Mouse (Mus musculus): Measurements from ENCODE around the gene Lamb3. TPM values are rescaled to one million over a fixed set of nuclear protein-coding genes. Genes with fewer than 3 reads are reported as not detected.

The Lamb3 gene
- polyA plus RNA-seq, 1 experiment from 2014 or later = 43.9 TPM

GRCm38 (mm10) chr1:193306832-193307231 lies 99.3 kb downstream of the Lamb3 start:
- H3K9me3 ChIP-seq = no peaks in the 10 kb centered on the region
- peaks cover 7% of the 10 kb centered on the region; the same call in 1 of the 2 replicates for H3K4me1 ChIP-seq

GRCm38 (mm10) chr1:193309785-193310518 lies 102.5 kb downstream of the Lamb3 start:
- Histone ChIP-seq H3K27ac (peak overlapping the region; percentile 37; the same call in 1 of the 2 replicates), H3K4me3 (no peak overlapping the region), H3K9me3 (no peaks in the 10 kb centered on the region), H3K9ac (no peak overlapping the region), H3K4me2 (no peak overlapping the region), H3K27me3 (no peaks in the 10 kb centered on the region), H3K4me1 (peaks cover 10% of the 10 kb centered on the region; the same call in 1 of the 2 replicates), H3K36me3 (no peaks in the 10 kb centered on the region)
- peak; percentile 49; the same call in 1 of the 2 replicates for ATAC-seq (ENCODE audit: borderline replicate concordance, extremely low read depth, low FRiP score, low TSS enrichment)
- 27% methylated on average over 1 of the region's 1 CpGs for WGBS

More at GRCm38 (mm10) chr1:193306832-193307231, 99.3 kb downstream of the Lamb3 start:
- 88% methylated on average over 2 of the region's 2 CpGs for WGBS
- no peak overlapping the region for H3K4me3 ChIP-seq
- no peaks in the 10 kb centered on the region for H3K27me3 ChIP-seq
- H3K36me3 ChIP-seq = no peaks in the 10 kb centered on the region
- ATAC-seq (ENCODE audit: borderline replicate concordance, extremely low read depth, low FRiP score, low TSS enrichment) = no peak
- H3K27ac ChIP-seq = no peak overlapping the region
- no peak overlapping the region for H3K4me2 ChIP-seq
- no peak overlapping the region for H3K9ac ChIP-seq

DNA sequence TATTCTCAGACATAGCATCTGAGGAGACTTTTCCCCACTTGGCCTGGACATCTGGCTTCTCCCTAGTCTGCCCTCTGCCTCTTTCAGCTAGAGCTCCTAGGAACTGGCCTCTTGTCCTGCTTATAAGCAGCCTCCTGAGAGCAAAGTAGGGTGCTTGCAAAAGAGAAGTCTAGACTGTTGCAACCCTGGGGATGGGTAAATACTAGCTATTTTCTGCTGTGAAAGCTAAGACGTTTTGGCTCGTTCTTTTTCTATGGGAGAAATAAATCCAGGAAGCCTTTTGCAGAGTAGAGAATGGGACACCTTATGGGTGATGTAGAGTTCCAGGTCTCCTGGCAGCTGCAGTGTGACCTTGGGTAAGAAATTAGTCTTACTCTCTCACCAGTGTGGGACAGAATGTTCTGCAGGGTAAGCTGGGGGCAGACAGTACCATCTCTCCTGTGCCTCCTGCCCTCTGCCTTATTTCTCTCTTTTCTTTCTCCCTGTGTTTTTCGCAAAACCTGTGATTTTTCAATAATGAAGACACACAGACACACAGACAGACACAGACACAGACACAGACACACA lies 103.1 kb downstream of the Lamb3 start:
- 86% methylated on average over 3 of the region's 3 CpGs for WGBS
- Histone ChIP-seq H3K4me2 (no peak overlapping the region), H3K4me1 (peaks cover 15% of the 10 kb centered on the region; the same call in 1 of the 2 replicates), H3K27me3 (no peaks in the 10 kb centered on the region), H3K27ac (peak overlapping the region; percentile 37; the same call in 1 of the 2 replicates), H3K4me3 (no peak overlapping the region), H3K9me3 (no peaks in the 10 kb centered on the region), H3K36me3 (no peaks in the 10 kb centered on the region), H3K9ac (no peak overlapping the region)
- no peak for ATAC-seq (ENCODE audit: borderline replicate concordance, extremely low read depth, low FRiP score, low TSS enrichment)

- Histone ChIP-seq H3K27me3 (no peaks in the 10 kb centered on the region), H3K4me1 (peaks cover 19% of the 10 kb centered on the region), H3K27ac (no peak overlapping the region), H3K4me3 (no peak overlapping the region), H3K36me3 (no peaks in the 10 kb centered on the region), H3K9me3 (no peaks in the 10 kb centered on the region), H3K9ac (no peak overlapping the region), H3K4me2 (no peak overlapping the region)
- no peak for ATAC-seq (ENCODE audit: borderline replicate concordance, extremely low read depth, low FRiP score, low TSS enrichment)
- 77% methylated on average over 1 of the region's 1 CpGs for WGBS
These were observed 104.1 kb downstream of the Lamb3 start for GRCm38 (mm10) chr1:193311596-193311995.

- H3K9ac ChIP-seq = no peak overlapping the region
- H3K27ac ChIP-seq = peak overlapping the region; percentile 95
- no peaks in the 10 kb centered on the region for H3K36me3 ChIP-seq
- H3K4me2 ChIP-seq = no peak overlapping the region
- ATAC-seq (ENCODE audit: borderline replicate concordance, extremely low read depth, low FRiP score, low TSS enrichment) = peak; percentile 91
- H3K4me3 ChIP-seq = no peak overlapping the region
- 41% methylated on average over 5 of the region's 5 CpGs for WGBS
- no peaks in the 10 kb centered on the region for H3K9me3 ChIP-seq
- no peaks in the 10 kb centered on the region for H3K27me3 ChIP-seq
- peaks cover 21% of the 10 kb centered on the region for H3K4me1 ChIP-seq
These were observed 108.3 kb downstream of the Lamb3 start for GRCm38 (mm10) chr1:193315705-193316357.

GRCm38 (mm10) chr1:193316358-193316750 lies 108.9 kb downstream of the Lamb3 start:
- no peak overlapping the region for H3K4me2 ChIP-seq
- H3K27ac ChIP-seq = peak overlapping the region; percentile 95
- H3K4me3 ChIP-seq = no peak overlapping the region
- no peak overlapping the region for H3K9ac ChIP-seq
- no peak for ATAC-seq (ENCODE audit: borderline replicate concordance, extremely low read depth, low FRiP score, low TSS enrichment)
- H3K27me3 ChIP-seq = no peaks in the 10 kb centered on the region
- H3K9me3 ChIP-seq = no peaks in the 10 kb centered on the region
- H3K36me3 ChIP-seq = no peaks in the 10 kb centered on the region
- H3K4me1 ChIP-seq = peaks cover 21% of the 10 kb centered on the region
- 64% methylated on average over 9 of the region's 9 CpGs for WGBS

GRCm38 (mm10) chr1:193317159-193317559 lies 109.7 kb downstream of the Lamb3 start:
- WGBS = 29% methylated on average over 6 of the region's 6 CpGs
- no peak overlapping the region for H3K4me2 ChIP-seq

GRCm38 (mm10) chr1:193319721-193320120 lies 112.2 kb downstream of the Lamb3 start:
- Histone ChIP-seq H3K4me3 (no peak overlapping the region), H3K4me2 (no peak overlapping the region), H3K27me3 (no peaks in the 10 kb centered on the region), H3K9ac (no peak overlapping the region), H3K9me3 (no peaks in the 10 kb centered on the region), H3K27ac (no peak overlapping the region), H3K36me3 (no peaks in the 10 kb centered on the region), H3K4me1 (peaks cover 20% of the 10 kb centered on the region)
- no peak for ATAC-seq (ENCODE audit: borderline replicate concordance, extremely low read depth, low FRiP score, low TSS enrichment)
- WGBS = 30% methylated on average over 3 of the region's 3 CpGs

More at GRCm38 (mm10) chr1:193317159-193317559, 109.7 kb downstream of the Lamb3 start:
- ATAC-seq (ENCODE audit: borderline replicate concordance, extremely low read depth, low FRiP score, low TSS enrichment) = peak; percentile 88
- no peaks in the 10 kb centered on the region for H3K36me3 ChIP-seq
- H3K4me1 ChIP-seq = peaks cover 21% of the 10 kb centered on the region
- no peaks in the 10 kb centered on the region for H3K27me3 ChIP-seq
- H3K4me3 ChIP-seq = no peak overlapping the region
- no peaks in the 10 kb centered on the region for H3K9me3 ChIP-seq
- peak overlapping the region; percentile 87 for H3K27ac ChIP-seq
- no peak overlapping the region for H3K9ac ChIP-seq

DNA sequence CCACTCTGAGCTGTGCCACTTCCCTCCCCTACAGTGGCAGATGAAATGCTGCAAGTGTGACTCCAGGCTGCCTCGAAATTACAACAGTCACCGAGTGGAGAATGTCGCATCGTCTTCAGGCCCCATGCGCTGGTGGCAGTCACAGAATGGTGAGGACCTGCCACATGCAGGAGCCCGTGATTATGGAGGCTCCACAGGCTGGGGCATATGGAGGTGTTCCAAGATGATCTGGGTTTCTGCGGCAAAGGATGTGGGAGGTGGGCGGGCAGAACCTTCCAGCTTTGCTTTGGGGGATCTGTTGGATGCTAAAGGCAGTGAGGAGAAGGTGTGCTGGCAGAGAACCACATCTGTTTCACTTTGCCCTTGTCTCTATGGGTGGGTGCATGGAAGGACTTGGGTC lies 112.9 kb downstream of the Lamb3 start:
- 82% methylated on average over 8 of the region's 8 CpGs for WGBS
- ATAC-seq (ENCODE audit: borderline replicate concordance, extremely low read depth, low FRiP score, low TSS enrichment) = no peak
- H3K4me3 ChIP-seq = no peak overlapping the region
- peaks cover 13% of the 10 kb centered on the region for H3K4me1 ChIP-seq
- no peak overlapping the region for H3K4me2 ChIP-seq
- no peaks in the 10 kb centered on the region for H3K36me3 ChIP-seq
- H3K27ac ChIP-seq = no peak overlapping the region
- H3K27me3 ChIP-seq = no peaks in the 10 kb centered on the region
- H3K9me3 ChIP-seq = no peaks in the 10 kb centered on the region
- H3K9ac ChIP-seq = no peak overlapping the region

DNA sequence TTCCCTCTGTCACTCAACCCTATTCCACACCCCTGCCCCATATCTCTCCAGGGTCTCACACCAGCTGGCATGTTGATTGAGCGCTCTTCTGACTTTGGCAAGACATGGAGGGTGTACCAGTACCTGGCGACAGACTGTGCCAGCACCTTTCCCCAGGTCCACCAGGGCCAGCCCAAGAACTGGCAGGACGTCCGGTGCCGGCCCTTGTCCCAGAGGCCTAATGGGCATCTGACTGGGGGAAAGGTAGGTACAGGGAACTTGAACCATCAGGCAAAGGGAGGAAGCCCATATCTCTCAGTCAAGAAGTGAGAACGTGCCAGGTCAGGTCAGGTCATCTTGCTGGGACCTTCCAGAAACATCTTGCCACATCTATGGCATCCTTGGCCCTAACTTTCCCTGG lies 116.2 kb downstream of the Lamb3 start:
- ATAC-seq (ENCODE audit: borderline replicate concordance, extremely low read depth, low FRiP score, low TSS enrichment) = no peak
- WGBS = 89% methylated on average over 6 of the region's 6 CpGs
- Histone ChIP-seq H3K4me1 (no peaks in the 10 kb centered on the region), H3K9ac (no peak overlapping the region), H3K36me3 (no peaks in the 10 kb centered on the region), H3K4me3 (no peak overlapping the region), H3K4me2 (no peak overlapping the region), H3K27ac (no peak overlapping the region), H3K9me3 (no peaks in the 10 kb centered on the region), H3K27me3 (no peaks in the 10 kb centered on the region)

DNA sequence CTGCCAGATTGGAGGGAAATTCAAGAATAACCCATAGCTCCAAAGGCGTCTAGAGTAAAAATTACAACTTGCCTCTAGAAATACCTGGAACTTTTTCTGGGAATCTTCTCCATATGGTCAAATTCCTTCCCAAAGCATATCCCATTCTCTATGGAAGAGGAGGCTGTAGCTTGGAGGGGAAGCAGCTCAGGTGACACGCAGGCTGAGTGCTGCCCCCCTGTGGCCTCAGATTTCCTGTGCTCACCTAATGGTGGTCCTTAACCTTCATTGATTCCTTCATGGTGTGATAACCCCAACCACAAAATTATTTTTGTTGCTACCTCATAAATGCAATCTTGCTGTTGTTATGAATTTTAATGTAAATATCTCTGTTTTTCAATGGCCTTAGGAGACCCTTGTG lies 116.7 kb downstream of the Lamb3 start:
- H3K4me2 ChIP-seq = no peak overlapping the region

GRCm38 (mm10) chr1:193325891-193326290 lies 118.4 kb downstream of the Lamb3 start:
- 85% methylated on average over 6 of the region's 6 CpGs for WGBS

More for the DNA sequence above, 116.7 kb downstream of the Lamb3 start:
- no peaks in the 10 kb centered on the region for H3K27me3 ChIP-seq
- no peaks in the 10 kb centered on the region for H3K9me3 ChIP-seq
- no peak overlapping the region for H3K27ac ChIP-seq
- 41% methylated on average over 2 of the region's 2 CpGs for WGBS
- H3K36me3 ChIP-seq = no peaks in the 10 kb centered on the region
- no peak overlapping the region for H3K4me3 ChIP-seq
- H3K4me1 ChIP-seq = no peaks in the 10 kb centered on the region
- no peak overlapping the region for H3K9ac ChIP-seq
- ATAC-seq (ENCODE audit: borderline replicate concordance, extremely low read depth, low FRiP score, low TSS enrichment) = no peak

More at GRCm38 (mm10) chr1:193325891-193326290, 118.4 kb downstream of the Lamb3 start:
- Histone ChIP-seq H3K4me2 (no peak overlapping the region), H3K4me3 (no peak overlapping the region), H3K9me3 (no peaks in the 10 kb centered on the region), H3K4me1 (no peaks in the 10 kb centered on the region), H3K9ac (no peak overlapping the region), H3K36me3 (no peaks in the 10 kb centered on the region), H3K27ac (no peak overlapping the region), H3K27me3 (no peaks in the 10 kb centered on the region)
- ATAC-seq (ENCODE audit: borderline replicate concordance, extremely low read depth, low FRiP score, low TSS enrichment) = no peak

All from lung, embryonic 15.5 days (tissue).